Mouse (Mus musculus) telencephalon, adult 2 months (tissue): ENCODE results near the gene Atp5d.

ENCODE experiments used
- DNase-seq: peaks from one replicate; pipeline ENCODE4 v3.0.0-alpha.2; 2011; ENCODE audit warnings: low read depth, low spot score

Gene Atp5d

GRCm38 (mm10) chr10:80152071-80152872 lies 13.8 kb downstream of the Atp5d start:
- no peak for DNase-seq

- DNase-seq, result no peak
Observed at GRCm38 (mm10) chr10:80152873-80153260, 14.4 kb downstream of the Atp5d start.

- DNase-seq, result no peak
Observed at GRCm38 (mm10) chr10:80153713-80154112, 15.3 kb downstream of the Atp5d start.

- no peak for DNase-seq
Observed at GRCm38 (mm10) chr10:80154384-80154783, 16.0 kb downstream of the Atp5d start.

GRCm38 (mm10) chr10:80155277-80155676 lies 16.8 kb downstream of the Atp5d start:
- DNase-seq, result no peak

- no peak for DNase-seq
Observed at GRCm38 (mm10) chr10:80156002-80156751, 17.7 kb downstream of the Atp5d start.

- no peak for DNase-seq
Observed at GRCm38 (mm10) chr10:80156752-80157053, 18.3 kb downstream of the Atp5d start.

- no peak for DNase-seq
Observed at GRCm38 (mm10) chr10:80157141-80157929, 18.9 kb downstream of the Atp5d start.

GRCm38 (mm10) chr10:80158307-80158986 lies 20.0 kb downstream of the Atp5d start:
- no peak for DNase-seq

GRCm38 (mm10) chr10:80159021-80159560 lies 20.7 kb downstream of the Atp5d start:
- no peak for DNase-seq

- DNase-seq, result peak; percentile 98
Observed at GRCm38 (mm10) chr10:80159561-80160454, 21.4 kb downstream of the Atp5d start.

- DNase-seq, result no peak
Observed at GRCm38 (mm10) chr10:80160455-80161371, 22.3 kb downstream of the Atp5d start.

GRCm38 (mm10) chr10:80161522-80162242 lies 23.2 kb downstream of the Atp5d start:
- DNase-seq, result no peak

GRCm38 (mm10) chr10:80162243-80162608 lies 23.8 kb downstream of the Atp5d start:
- no peak for DNase-seq

- DNase-seq, result no peak
Observed at GRCm38 (mm10) chr10:80162716-80163299, 24.4 kb downstream of the Atp5d start.

GRCm38 (mm10) chr10:80163721-80164120 lies 25.3 kb downstream of the Atp5d start:
- no peak for DNase-seq

GRCm38 (mm10) chr10:80164161-80164997 lies 25.9 kb downstream of the Atp5d start:
- no peak for DNase-seq

GRCm38 (mm10) chr10:80164998-80165344 lies 26.5 kb downstream of the Atp5d start:
- DNase-seq, result peak; percentile 93
